Mouse (Mus musculus) midbrain, postnatal 0 days (tissue): Measurements from ENCODE around the gene Mob1a. TPM values are rescaled to one million over a fixed set of nuclear protein-coding genes. Genes with fewer than 3 reads are reported as not detected.

Experiments
- ATAC-seq: fragments of 200-750 bp; cut with Nextera tagmentation; 2 replicates; pipeline ENCODE4 v1.8.0; 2017; ENCODE audit warnings: moderate number of reproducible peaks, mild to moderate bottlenecking, moderate TSS enrichment, moderate library complexity; ENCODE audit not compliant: low FRiP score
- DNase-seq: peaks from one replicate; pipeline ENCODE4 v3.0.0-alpha.2; 2015; ENCODE audit warnings: low spot score
- H3K27ac ChIP-seq: fragments of 300-500 bp; sonication (generic); 2 replicates; pipeline ENCODE4 v1.5.1; 2014; ENCODE audit warnings: low read depth, mild to moderate bottlenecking, low read length, mixed read lengths
- H3K27me3 ChIP-seq: fragments of 300-500 bp; sonication (generic); 2 replicates; pipeline ENCODE4 v1.6.1; 2014; ENCODE audit warnings: low read length, control low read depth, mixed read lengths; ENCODE audit not compliant: insufficient read depth
- H3K36me3 ChIP-seq: fragments of 300-500 bp; sonication (generic); 2 replicates; pipeline ENCODE4 v1.6.1; 2014; ENCODE audit warnings: low read length, control low read depth, mixed read lengths; ENCODE audit not compliant: insufficient read depth
- H3K4me1 ChIP-seq: fragments of 300-500 bp; sonication (generic); 2 replicates; pipeline ENCODE4 v1.6.1; 2014; ENCODE audit warnings: mild to moderate bottlenecking, control low read depth, antibody characterized with exemption, low read length, mixed read lengths; ENCODE audit not compliant: insufficient read depth
- H3K4me2 ChIP-seq: fragments of 300-500 bp; sonication (generic); 2 replicates; pipeline ENCODE4 v1.6.1; 2014; ENCODE audit warnings: low read depth, mild to moderate bottlenecking, low read length, mixed read lengths; ENCODE audit not compliant: poor library complexity, severe bottlenecking
- H3K4me3 ChIP-seq: fragments of 300-500 bp; sonication (generic); 2 replicates; pipeline ENCODE4 v1.5.1; 2014; ENCODE audit warnings: low read depth, mild to moderate bottlenecking, low read length, moderate library complexity
- H3K9ac ChIP-seq: fragments of 300-500 bp; sonication (generic); replicated peaks from 2 replicates; pipeline ENCODE4 v1.6.1; 2014; ENCODE audit warnings: mild to moderate bottlenecking, low read length, moderate library complexity, mixed read lengths; ENCODE audit not compliant: poor library complexity, severe bottlenecking
- H3K9me3 ChIP-seq: fragments of 300-500 bp; sonication (generic); 2 replicates; pipeline ENCODE4 v1.6.1; 2016; ENCODE audit warnings: low read length, control low read depth
- CTCF ChIP-seq: IDR thresholded peaks from 2 replicates; pipeline ENCODE4 v1.5.1; 2016; ENCODE audit warnings: antibody characterized with exemption, mild to moderate bottlenecking
- WGBS: fragments of 180-500 bp; shearing (Covaris S2); extraction: QIAGEN DNeasy Blood & Tissue Kit; methylation state at CpG from one replicate; pipeline ENCODE4 v1.1.7; 2014; 5-methylcytosine and 5-hydroxymethylcytosine counted together
- polyA plus RNA-seq: library from polyadenylated mRNA; unstranded; fragments of >200 nt; fragmentation: Nextera tagmentation; extraction: Ambion mirVana; gene quantifications from 2 replicates; pipeline ENCODE4 v1.2.1, GENCODE M21; 2015
- total RNA-seq: library from RNA; depleted of rRNA; stranded (reverse); fragments of >200 nt; gene quantifications from 2 replicates; pipeline ENCODE4 v1.2.3, GENCODE M21; 2014

The Mob1a gene
- total and polyA plus RNA-seq, 2 experiments from 2014 or later: 8.7 to 23.2 TPM

GRCm38 (mm10) chr6:83361523-83362248, 35.9 kb downstream of the Mob1a start:
- H3K9ac ChIP-seq: no peak overlapping the region
- 88% methylated on average over 11 of the region's 11 CpGs for WGBS

GRCm38 (mm10) chr6:83363075-83363474, 37.3 kb downstream of the Mob1a start:
- Histone ChIP-seq H3K36me3 (peaks cover 39% of the 10 kb centered on the region), H3K4me3 (no peak overlapping the region), H3K27ac (no peak overlapping the region), H3K4me1 (no peaks in the 10 kb centered on the region), H3K27me3 (no peaks in the 10 kb centered on the region), H3K9ac (no peak overlapping the region), H3K9me3 (no peaks in the 10 kb centered on the region), H3K4me2 (no peak overlapping the region)
- DNase-seq (no peak), ATAC-seq (no peak)
- 91% methylated on average over 12 of the region's 12 CpGs for WGBS
- TF ChIP-seq CTCF: no peak

More at GRCm38 (mm10) chr6:83361523-83362248, 35.9 kb downstream of the Mob1a start:
- Histone ChIP-seq H3K4me3 (no peak overlapping the region), H3K36me3 (peaks cover 28% of the 10 kb centered on the region), H3K4me2 (no peak overlapping the region), H3K9me3 (no peaks in the 10 kb centered on the region), H3K4me1 (no peaks in the 10 kb centered on the region), H3K27me3 (no peaks in the 10 kb centered on the region), H3K27ac (no peak overlapping the region)
- DNase-seq: no peak
- no peak for ATAC-seq
- TF ChIP-seq CTCF: no peak

GRCm38 (mm10) chr6:83370316-83370965, 44.6 kb downstream of the Mob1a start:
- no peak overlapping the region for H3K4me3 ChIP-seq
- peaks cover 81% of the 10 kb centered on the region for H3K36me3 ChIP-seq
- no peaks in the 10 kb centered on the region for H3K27me3 ChIP-seq
- 91% methylated on average over 21 of the region's 21 CpGs for WGBS
- no peak for ATAC-seq
- DNase-seq: no peak
- no peak for TF ChIP-seq CTCF
- H3K4me1 ChIP-seq: no peaks in the 10 kb centered on the region
- no peak overlapping the region for H3K27ac ChIP-seq
- H3K4me2 ChIP-seq: no peak overlapping the region
- no peaks in the 10 kb centered on the region for H3K9me3 ChIP-seq
- H3K9ac ChIP-seq: no peak overlapping the region

GRCm38 (mm10) chr6:83371350-83371749, 45.5 kb downstream of the Mob1a start:
- Histone ChIP-seq H3K9me3 (no peaks in the 10 kb centered on the region), H3K36me3 (peaks cover 87% of the 10 kb centered on the region), H3K27ac (no peak overlapping the region), H3K4me3 (no peak overlapping the region), H3K27me3 (no peaks in the 10 kb centered on the region), H3K4me1 (no peaks in the 10 kb centered on the region), H3K4me2 (no peak overlapping the region), H3K9ac (no peak overlapping the region)
- TF ChIP-seq CTCF: no peak
- no peak for DNase-seq
- WGBS: 90% methylated on average over 3 of the region's 3 CpGs
- ATAC-seq: no peak

GRCm38 (mm10) chr6:83373704-83374300, 48.0 kb downstream of the Mob1a start:
- no peak for ATAC-seq
- no peak for DNase-seq
- no peak for TF ChIP-seq CTCF
- 84% methylated on average over 9 of the region's 9 CpGs for WGBS
- no peak overlapping the region for H3K9ac ChIP-seq
- no peak overlapping the region for H3K4me3 ChIP-seq
- no peaks in the 10 kb centered on the region for H3K27me3 ChIP-seq
- H3K9me3 ChIP-seq: no peaks in the 10 kb centered on the region
- no peak overlapping the region for H3K4me2 ChIP-seq
- no peak overlapping the region for H3K27ac ChIP-seq
- no peaks in the 10 kb centered on the region for H3K4me1 ChIP-seq
- peaks cover 89% of the 10 kb centered on the region for H3K36me3 ChIP-seq
